Mouse (Mus musculus) intestine, embryonic 16.5 days (tissue): ENCODE data around the gene Park7. TPM values are rescaled to one million over a fixed set of nuclear protein-coding genes. Genes with fewer than 3 reads are reported as not detected.

ENCODE experiments used
- ATAC-seq: fragments of 200-750 bp; cut with Nextera tagmentation; 2 replicates; pipeline ENCODE4 v1.8.0; 2017; ENCODE audit warnings: moderate TSS enrichment, moderate library complexity
- H3K27ac ChIP-seq: fragments of 300-500 bp; sonication (generic); 2 replicates; pipeline ENCODE4 v1.5.1; 2014; ENCODE audit warnings: mild to moderate bottlenecking, low read length
- H3K27me3 ChIP-seq: fragments of 300-500 bp; sonication (generic); replicated peaks from 2 replicates; pipeline ENCODE4 v1.6.1; 2014; ENCODE audit warnings: low read length, control low read depth, mixed read lengths; ENCODE audit not compliant: control insufficient read depth, insufficient read depth
- H3K36me3 ChIP-seq: fragments of 300-500 bp; sonication (generic); 2 replicates; pipeline ENCODE4 v1.6.1; 2014; ENCODE audit warnings: low read length, control low read depth; ENCODE audit not compliant: control insufficient read depth, insufficient read depth
- H3K4me1 ChIP-seq: fragments of 300-500 bp; sonication (generic); 2 replicates; pipeline ENCODE4 v1.6.1; 2014; ENCODE audit warnings: low read length, control low read depth, mixed read lengths; ENCODE audit not compliant: control insufficient read depth, insufficient read depth
- H3K4me2 ChIP-seq: fragments of 300-500 bp; sonication (generic); 2 replicates; pipeline ENCODE4 v1.6.1; 2014; ENCODE audit warnings: low read depth, low read length, control low read depth
- H3K4me3 ChIP-seq: fragments of 300-500 bp; sonication (generic); 2 replicates; pipeline ENCODE4 v1.5.1; 2014; ENCODE audit warnings: mild to moderate bottlenecking, low read length
- H3K9ac ChIP-seq: fragments of 300-500 bp; sonication (generic); 2 replicates; pipeline ENCODE4 v1.6.1; 2014; ENCODE audit warnings: low read depth, low read length
- H3K9me3 ChIP-seq: fragments of 300-500 bp; sonication (generic); 2 replicates; pipeline ENCODE4 v1.6.1; 2016; ENCODE audit warnings: low read length, control low read depth; ENCODE audit not compliant: control insufficient read depth
- WGBS: fragments of 180-500 bp; shearing (Covaris S2); extraction: QIAGEN DNeasy Blood & Tissue Kit; methylation state at CpG from one replicate; pipeline ENCODE4 v1.1.7; 2014; 5-methylcytosine and 5-hydroxymethylcytosine counted together
- polyA plus RNA-seq: library from polyadenylated mRNA; unstranded; fragments of >200 nt; fragmentation: Nextera tagmentation; extraction: Ambion mirVana; gene quantifications from 2 replicates; pipeline ENCODE4 v1.2.1, GENCODE M21; 2015

Park7 gene
- polyA plus RNA-seq, 1 experiment from 2014 or later, result 416 TPM

- Histone ChIP-seq H3K9me3 (no peaks in the 10 kb centered on the region), H3K4me2 (no peak overlapping the region), H3K4me3 (no peak overlapping the region), H3K9ac (peak overlapping the region; percentile 5; the same call in 1 of the 2 replicates), H3K27me3 (no peaks in the 10 kb centered on the region), H3K4me1 (peaks cover 18% of the 10 kb centered on the region), H3K36me3 (peaks cover 3% of the 10 kb centered on the region; the same call in 1 of the 2 replicates), H3K27ac (peak overlapping the region; percentile 55)
- WGBS, result 26% methylated on average over 10 of the region's 10 CpGs
- ATAC-seq, result peak; percentile 69
Observed at GRCm38 (mm10) chr4:150871392-150872138, 42.7 kb downstream of the Park7 start.

GRCm38 (mm10) chr4:150870963-150871391, 43.3 kb downstream of the Park7 start:
- no peak overlapping the region for H3K9ac ChIP-seq
- WGBS, result 76% methylated on average over 13 of the region's 13 CpGs
- H3K9me3 ChIP-seq, result no peaks in the 10 kb centered on the region
- no peak overlapping the region for H3K4me3 ChIP-seq
- H3K36me3 ChIP-seq, result peaks cover 6% of the 10 kb centered on the region; the same call in 1 of the 2 replicates
- H3K27me3 ChIP-seq, result no peaks in the 10 kb centered on the region
- ATAC-seq, result no peak
- H3K27ac ChIP-seq, result peak overlapping the region; percentile 55; the same call in 1 of the 2 replicates
- no peak overlapping the region for H3K4me2 ChIP-seq
- H3K4me1 ChIP-seq, result peaks cover 18% of the 10 kb centered on the region

- H3K4me2 ChIP-seq, result no peak overlapping the region
- peaks cover 19% of the 10 kb centered on the region for H3K4me1 ChIP-seq
- H3K27ac ChIP-seq, result no peak overlapping the region
- WGBS, result 55% methylated on average over 17 of the region's 17 CpGs
- H3K27me3 ChIP-seq, result no peaks in the 10 kb centered on the region
- no peak overlapping the region for H3K9ac ChIP-seq
- no peaks in the 10 kb centered on the region for H3K9me3 ChIP-seq
- peaks cover 6% of the 10 kb centered on the region; the same call in 1 of the 2 replicates for H3K36me3 ChIP-seq
- ATAC-seq, result no peak
- H3K4me3 ChIP-seq, result no peak overlapping the region
Observed at GRCm38 (mm10) chr4:150869276-150870197, 44.7 kb downstream of the Park7 start.

GRCm38 (mm10) chr4:150868859-150869258, 45.4 kb downstream of the Park7 start:
- H3K4me1 ChIP-seq, result peaks cover 20% of the 10 kb centered on the region
- no peak for ATAC-seq
- 77% methylated on average over 2 of the region's 2 CpGs for WGBS
- H3K27ac ChIP-seq, result no peak overlapping the region
- no peak overlapping the region for H3K4me2 ChIP-seq
- no peaks in the 10 kb centered on the region for H3K27me3 ChIP-seq
- H3K9ac ChIP-seq, result no peak overlapping the region
- H3K36me3 ChIP-seq, result peaks cover 6% of the 10 kb centered on the region; the same call in 1 of the 2 replicates
- no peak overlapping the region for H3K4me3 ChIP-seq
- H3K9me3 ChIP-seq, result no peaks in the 10 kb centered on the region

GRCm38 (mm10) chr4:150868161-150868560, 46.1 kb downstream of the Park7 start:
- Histone ChIP-seq H3K4me1 (peaks cover 20% of the 10 kb centered on the region), H3K36me3 (peaks cover 6% of the 10 kb centered on the region; the same call in 1 of the 2 replicates), H3K27ac (no peak overlapping the region), H3K27me3 (no peaks in the 10 kb centered on the region), H3K4me2 (no peak overlapping the region), H3K4me3 (no peak overlapping the region), H3K9ac (no peak overlapping the region), H3K9me3 (no peaks in the 10 kb centered on the region)
- WGBS, result 72% methylated on average over 6 of the region's 6 CpGs
- ATAC-seq, result no peak

- Histone ChIP-seq H3K4me3 (no peak overlapping the region), H3K9me3 (no peaks in the 10 kb centered on the region), H3K9ac (no peak overlapping the region), H3K27ac (no peak overlapping the region), H3K27me3 (no peaks in the 10 kb centered on the region), H3K4me1 (peaks cover 14% of the 10 kb centered on the region), H3K36me3 (peaks cover 6% of the 10 kb centered on the region; the same call in 1 of the 2 replicates), H3K4me2 (no peak overlapping the region)
- 92% methylated on average over 12 of the region's 12 CpGs for WGBS
- ATAC-seq, result no peak
Observed at GRCm38 (mm10) chr4:150866494-150866893, 47.7 kb downstream of the Park7 start.

- Histone ChIP-seq H3K27me3 (no peaks in the 10 kb centered on the region), H3K4me2 (no peak overlapping the region), H3K9ac (no peak overlapping the region), H3K9me3 (no peaks in the 10 kb centered on the region), H3K4me1 (peaks cover 12% of the 10 kb centered on the region; the same call in 1 of the 2 replicates), H3K4me3 (no peak overlapping the region), H3K27ac (no peak overlapping the region), H3K36me3 (peaks cover 6% of the 10 kb centered on the region; the same call in 1 of the 2 replicates)
- WGBS, result 84% methylated on average over 11 of the region's 11 CpGs
- no peak for ATAC-seq
Observed at GRCm38 (mm10) chr4:150866069-150866468, 48.2 kb downstream of the Park7 start.

GRCm38 (mm10) chr4:150865371-150865770, 48.9 kb downstream of the Park7 start:
- Histone ChIP-seq H3K4me3 (no peak overlapping the region), H3K27me3 (no peaks in the 10 kb centered on the region), H3K27ac (no peak overlapping the region), H3K9ac (no peak overlapping the region), H3K36me3 (peaks cover 6% of the 10 kb centered on the region; the same call in 1 of the 2 replicates), H3K4me2 (no peak overlapping the region), H3K9me3 (no peaks in the 10 kb centered on the region), H3K4me1 (peaks cover 8% of the 10 kb centered on the region; the same call in 1 of the 2 replicates)
- ATAC-seq, result no peak
